Mouse (Mus musculus): Measurements from ENCODE around the gene Chrnb1. TPM values are rescaled to one million over a fixed set of nuclear protein-coding genes. Genes with fewer than 3 reads are reported as not detected.

Chrnb1 gene
- polyA plus RNA-seq, 1 experiment from 2014 or later, result 5.0 TPM

DNA sequence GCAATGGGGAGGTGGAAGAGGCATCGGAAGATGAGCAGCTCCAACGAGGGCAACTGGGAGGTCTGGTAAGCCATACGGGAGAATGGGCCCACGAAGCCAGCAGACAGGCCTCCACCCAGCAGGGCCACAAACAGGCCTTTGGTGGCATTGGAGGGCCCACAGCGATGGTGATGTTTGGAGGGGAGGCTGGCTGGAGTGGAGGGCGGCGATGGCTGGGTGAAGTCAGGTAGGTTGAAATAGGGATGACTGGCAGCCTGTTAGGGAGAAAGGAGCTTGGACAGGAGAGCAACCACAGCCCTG is 34.9 kb downstream of the Chrnb1 start:
- ATAC-seq (ENCODE audit: low FRiP score, low TSS enrichment), result no peak
- H3K4me3 ChIP-seq (ENCODE audit: low read depth, low read length), result no peak overlapping the region
- no peak overlapping the region for H3K4me2 ChIP-seq (replicated peaks; ENCODE audit: low read depth)
- H3K27ac ChIP-seq (replicated peaks), result no peak overlapping the region
- 94% methylated on average over 7 of the region's 7 CpGs for WGBS
- no peaks in the 10 kb centered on the region for H3K36me3 ChIP-seq (ENCODE audit: control insufficient read depth, insufficient read depth, low read length)
- no peaks in the 10 kb centered on the region for H3K9me3 ChIP-seq (ENCODE audit: control insufficient read depth, low read length)
- peaks cover 5% of the 10 kb centered on the region; the same call in 1 of the 2 replicates for H3K4me1 ChIP-seq (replicated peaks; ENCODE audit: control insufficient read depth, insufficient read depth)
- DNase-seq (ENCODE audit: low spot score), result no peak
- no peaks in the 10 kb centered on the region for H3K27me3 ChIP-seq (ENCODE audit: control insufficient read depth, insufficient read depth, low read length)
- no peak for TF ChIP-seq CTCF (IDR thresholded peaks at IDR 0.05; ENCODE audit: low read depth)
- TF ChIP-seq EP300 (optimal IDR thresholded peaks at IDR 0.05), result no peak
- 0 out of 2 replicates have a peak overlapping the region, but pooled peaks have one; percentile 4 for H3K9ac ChIP-seq (ENCODE audit: low read length)

DNA sequence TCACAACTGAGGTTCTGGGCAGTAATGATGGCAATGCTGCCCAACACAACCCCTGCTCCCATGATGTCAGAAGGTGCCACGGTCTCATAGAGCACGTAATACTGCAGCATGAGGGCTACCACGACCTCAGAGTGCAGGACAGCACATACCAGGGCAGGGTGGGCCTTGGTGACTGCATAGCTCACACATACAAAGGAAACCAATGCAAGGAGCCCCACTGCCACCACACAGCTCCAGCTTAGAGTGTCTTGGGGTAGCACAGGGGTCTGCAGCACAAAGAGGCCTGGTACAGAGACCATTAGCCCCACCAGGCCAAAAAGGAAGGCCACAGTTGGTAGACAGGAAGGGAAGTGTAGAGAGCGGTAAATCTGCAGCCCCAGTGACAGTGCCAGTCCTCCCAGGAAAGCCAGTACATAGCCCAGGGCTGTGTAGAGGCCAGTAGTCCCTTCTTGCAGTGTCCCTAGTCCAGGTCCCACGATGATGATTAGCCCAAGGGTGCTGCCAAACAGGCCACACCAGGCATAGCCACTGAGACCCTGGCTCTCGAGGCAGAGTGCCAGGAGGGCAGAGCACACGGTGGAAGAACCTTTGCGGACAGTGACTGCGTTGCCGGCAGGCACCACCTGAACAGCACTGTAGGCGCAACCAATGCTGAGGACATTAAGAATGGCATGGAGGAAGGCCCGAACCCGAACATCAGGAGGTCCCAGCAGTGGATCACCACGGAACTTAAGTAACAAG is 35.4 kb downstream of the Chrnb1 start:
- peak overlapping the region; percentile 70 for H3K4me2 ChIP-seq (replicated peaks; ENCODE audit: low read depth)
- TF ChIP-seq EP300 (optimal IDR thresholded peaks at IDR 0.05), result no peak
- 81% methylated on average over 14 of the region's 14 CpGs for WGBS
- H3K4me1 ChIP-seq (replicated peaks; ENCODE audit: control insufficient read depth, insufficient read depth), result peaks cover 5% of the 10 kb centered on the region; the same call in 1 of the 2 replicates
- H3K27me3 ChIP-seq (ENCODE audit: control insufficient read depth, insufficient read depth, low read length), result no peaks in the 10 kb centered on the region
- peak overlapping the region; percentile 96 for H3K27ac ChIP-seq (replicated peaks)
- no peak for ATAC-seq (ENCODE audit: low FRiP score, low TSS enrichment)
- no peak for DNase-seq (ENCODE audit: low spot score)
- H3K9me3 ChIP-seq (ENCODE audit: control insufficient read depth, low read length), result no peaks in the 10 kb centered on the region
- 0 out of 2 replicates have a peak overlapping the region, but pooled peaks have one; percentile 4 for H3K9ac ChIP-seq (ENCODE audit: low read length)
- H3K36me3 ChIP-seq (ENCODE audit: control insufficient read depth, insufficient read depth, low read length), result no peaks in the 10 kb centered on the region
- H3K4me3 ChIP-seq (ENCODE audit: low read depth, low read length), result no peak overlapping the region

DNA sequence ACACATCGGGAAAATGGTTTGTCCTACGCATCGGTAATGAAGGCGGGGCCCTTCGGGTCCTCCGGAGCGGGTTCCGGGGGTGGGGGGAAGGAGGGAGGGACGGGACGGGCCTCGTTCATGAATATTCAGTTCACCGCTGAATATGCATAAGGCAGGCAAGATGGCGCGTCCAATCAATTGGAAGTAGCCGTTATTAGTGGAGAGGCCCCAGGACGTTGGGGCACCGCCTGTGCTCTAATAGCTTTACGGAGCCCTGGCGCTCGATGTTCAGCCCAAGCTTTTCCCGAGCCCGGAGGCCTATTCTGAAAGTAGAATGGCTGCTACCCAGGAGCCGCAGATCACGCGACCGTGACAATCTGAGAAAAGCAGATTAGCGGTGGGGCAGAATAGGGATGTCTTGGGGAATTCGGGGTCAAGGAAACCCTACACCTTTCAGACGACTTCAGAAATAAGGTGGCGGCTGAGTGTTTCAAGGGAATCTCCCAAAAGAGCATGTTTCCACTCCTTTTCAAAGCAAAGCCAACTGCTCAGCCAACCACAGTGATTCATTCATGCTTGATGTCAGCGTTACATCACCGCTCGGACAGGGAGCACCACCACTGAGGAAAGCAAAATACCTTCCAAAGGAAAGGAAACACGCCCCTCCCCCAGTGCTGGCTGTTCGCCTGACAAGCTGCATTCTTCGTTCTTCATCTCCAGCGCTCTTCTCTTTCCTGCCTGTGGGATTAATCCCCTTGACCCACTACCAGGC is 36.6 kb downstream of the Chrnb1 start:
- Histone ChIP-seq H3K4me2 (replicated peaks; ENCODE audit: low read depth) (peak overlapping the region; percentile 70), H3K36me3 (ENCODE audit: control insufficient read depth, insufficient read depth, low read length) (no peaks in the 10 kb centered on the region), H3K4me1 (replicated peaks; ENCODE audit: control insufficient read depth, insufficient read depth) (peaks cover 5% of the 10 kb centered on the region; the same call in 1 of the 2 replicates), H3K9ac (ENCODE audit: low read length) (peak overlapping the region; percentile 63), H3K4me3 (ENCODE audit: low read depth, low read length) (peak overlapping the region; percentile 54), H3K27me3 (ENCODE audit: control insufficient read depth, insufficient read depth, low read length) (no peaks in the 10 kb centered on the region), H3K9me3 (ENCODE audit: control insufficient read depth, low read length) (no peaks in the 10 kb centered on the region), H3K27ac (replicated peaks) (peak overlapping the region; percentile 96)
- TF ChIP-seq CTCF (IDR thresholded peaks at IDR 0.05; ENCODE audit: low read depth) (no peak), EP300 (optimal IDR thresholded peaks at IDR 0.05) (no peak)
- peak; percentile 94 for DNase-seq (ENCODE audit: low spot score)
- ATAC-seq (ENCODE audit: low FRiP score, low TSS enrichment), result peak; percentile 86
- WGBS, result under 1% methylated on average over 37 of the region's 37 CpGs

DNA sequence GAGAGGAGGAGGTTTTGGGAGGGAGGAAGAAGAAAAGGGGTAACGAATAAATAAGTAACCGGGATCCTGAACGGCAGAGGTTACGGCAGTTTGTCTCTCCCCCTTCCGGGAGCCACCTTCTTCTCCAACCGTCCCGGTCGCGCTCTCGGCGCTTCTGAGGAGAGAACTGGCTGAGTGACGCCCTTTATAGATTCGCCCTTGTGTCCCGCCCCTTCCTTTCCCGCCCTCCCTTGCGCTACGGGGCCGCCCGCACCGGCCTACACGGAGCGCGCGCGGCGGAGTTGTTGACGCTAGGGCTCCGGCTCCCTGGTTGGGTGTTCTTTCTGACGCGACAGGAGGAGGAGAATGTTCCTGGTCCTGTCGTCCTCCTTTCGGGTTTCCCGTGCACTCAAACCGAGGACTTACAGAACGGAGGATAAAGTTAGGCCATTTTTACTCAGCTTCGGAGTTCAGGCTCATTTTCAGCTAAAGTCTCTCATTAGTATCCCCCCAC is 37.2 kb downstream of the Chrnb1 start, which contains the start of gene Polr2a:
Polr2a (minus strand) TSS at position 160 of the 493 bp plus-strand sequence.
- Histone ChIP-seq H3K36me3 (ENCODE audit: control insufficient read depth, insufficient read depth, low read length) (no peaks in the 10 kb centered on the region), H3K4me3 (ENCODE audit: low read depth, low read length) (peak within 1 kb of the TSS; percentile 54), H3K4me1 (replicated peaks; ENCODE audit: control insufficient read depth, insufficient read depth) (peaks cover 5% of the 10 kb centered on the region; the same call in 1 of the 2 replicates), H3K27ac (replicated peaks) (peak within 1 kb of the TSS; percentile 96), H3K4me2 (replicated peaks; ENCODE audit: low read depth) (peak within 1 kb of the TSS; percentile 70), H3K9ac (ENCODE audit: low read length) (peak within 1 kb of the TSS; percentile 74), H3K27me3 (ENCODE audit: control insufficient read depth, insufficient read depth, low read length) (no peaks in the 10 kb centered on the region), H3K9me3 (ENCODE audit: control insufficient read depth, low read length) (no peaks in the 10 kb centered on the region)
- peak; percentile 95 for ATAC-seq (ENCODE audit: low FRiP score, low TSS enrichment)
- peak; percentile 98 for DNase-seq (ENCODE audit: low spot score)
- TF ChIP-seq CTCF (IDR thresholded peaks at IDR 0.05; ENCODE audit: low read depth) (peak; percentile 4; the same call in 1 of the 2 replicates), EP300 (optimal IDR thresholded peaks at IDR 0.05) (no peak)
- under 1% methylated on average over 35 of the region's 36 CpGs for WGBS

DNA sequence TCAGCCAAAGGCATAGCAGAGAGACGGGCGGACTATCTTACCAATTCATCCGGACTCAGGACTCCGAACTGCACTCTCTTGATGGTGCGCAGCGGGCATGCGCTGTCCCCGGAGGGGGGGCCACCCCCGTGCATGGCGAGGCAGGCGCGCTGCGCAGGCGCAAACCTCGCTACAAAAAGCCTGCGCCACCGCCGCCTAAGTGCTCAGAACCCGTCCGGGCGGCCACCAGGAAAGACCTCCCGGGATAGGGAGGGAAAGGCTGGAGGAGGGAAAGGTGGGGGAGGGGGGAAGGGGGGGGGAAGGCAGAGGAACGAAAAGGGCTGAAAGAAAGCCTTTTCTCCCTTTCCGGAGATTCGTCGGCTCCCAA is 37.7 kb downstream of the Chrnb1 start:
- DNase-seq (ENCODE audit: low spot score), result peak; percentile 95
- 0 out of 2 replicates have a peak, but pooled peaks have one; percentile 0 for TF ChIP-seq CTCF (IDR thresholded peaks at IDR 0.05; ENCODE audit: low read depth)
- TF ChIP-seq EP300 (optimal IDR thresholded peaks at IDR 0.05), result no peak
- peak overlapping the region; percentile 54 for H3K4me3 ChIP-seq (ENCODE audit: low read depth, low read length)
- WGBS, result under 1% methylated on average over 26 of the region's 26 CpGs
- no peaks in the 10 kb centered on the region for H3K27me3 ChIP-seq (ENCODE audit: control insufficient read depth, insufficient read depth, low read length)
- H3K9ac ChIP-seq (ENCODE audit: low read length), result peak overlapping the region; percentile 74
- peak; percentile 89 for ATAC-seq (ENCODE audit: low FRiP score, low TSS enrichment)
- H3K4me2 ChIP-seq (replicated peaks; ENCODE audit: low read depth), result peak overlapping the region; percentile 68
- no peaks in the 10 kb centered on the region for H3K36me3 ChIP-seq (ENCODE audit: control insufficient read depth, insufficient read depth, low read length)
- H3K4me1 ChIP-seq (replicated peaks; ENCODE audit: control insufficient read depth, insufficient read depth), result peaks cover 5% of the 10 kb centered on the region
- no peaks in the 10 kb centered on the region for H3K9me3 ChIP-seq (ENCODE audit: control insufficient read depth, low read length)
- H3K27ac ChIP-seq (replicated peaks), result peak overlapping the region; percentile 96

All from stomach, postnatal 0 days (tissue).